Mouse (Mus musculus): ENCODE data around the gene Syvn1. TPM values are rescaled to one million over a fixed set of nuclear protein-coding genes. Genes with fewer than 3 reads are reported as not detected.
A peak's percentile ranks its signal among the peaks of the same experiment; 100 is the strongest.

Syvn1 gene
- total and polyA plus RNA-seq, 3 experiments = 14.3 to 55.0 TPM; not detected in 1

DNA sequence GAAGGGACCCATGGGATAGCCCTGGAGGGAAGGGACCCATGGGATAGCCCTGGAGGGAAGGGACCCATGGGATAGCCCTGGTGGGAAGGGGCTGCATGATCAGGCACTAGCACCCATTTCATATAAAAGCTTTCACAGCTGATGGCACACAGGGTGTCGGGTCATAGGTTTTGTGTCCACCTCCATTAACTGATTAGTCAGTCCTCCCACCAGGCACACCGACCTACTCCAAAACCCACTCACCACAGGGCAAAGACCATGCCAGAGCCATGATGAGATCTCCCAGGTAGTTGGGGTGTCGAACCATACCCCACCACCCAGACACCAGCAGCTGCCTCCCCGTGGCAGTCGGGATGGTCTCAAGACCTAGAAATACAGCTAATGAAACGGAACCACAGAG is 16.7 kb downstream of the Syvn1 start:
- peaks cover 0 to 17% of the 10 kb centered on the region in 2 experiments; a peak in 3 of 4 replicates for H3K4me1 ChIP-seq (ENCODE audit: control insufficient read depth in 1 of 2, insufficient read depth in 2 of 2, low read length in 2 of 2)
- H3K27ac ChIP-seq (ENCODE audit: control insufficient read depth, low read depth, low read length) = no peak overlapping the region
- no peak for TF ChIP-seq ZC3H11A (IDR thresholded peaks at IDR 0.05; ENCODE audit: low read depth, low read length)
- no peak for TF ChIP-seq BHLHE40 (IDR thresholded peaks at IDR 0.05; ENCODE audit: borderline replicate concordance, low read depth, low read length)
- no peak for DNase-seq (ENCODE audit: low read depth, low spot score)
- H3K36me3 ChIP-seq (ENCODE audit: control insufficient read depth in 1 of 2, insufficient read depth in 2 of 2, low read length in 2 of 2) = peaks cover 3 to 12% of the 10 kb centered on the region in 2 experiments; a peak in 3 of 4 replicates
- no peaks in the 10 kb centered on the region for H3K27me3 ChIP-seq (ENCODE audit: control insufficient read depth in 1 of 2, insufficient read depth in 2 of 2, low read length in 2 of 2)
- peaks cover 27% of the 10 kb centered on the region for H3K79me2 ChIP-seq (ENCODE audit: control insufficient read depth, insufficient read depth, low read length, poor library complexity)
- no peak overlapping the region for H3K4me3 ChIP-seq (ENCODE audit: control insufficient read depth in 1 of 2, insufficient read depth in 1 of 2, low read depth in 2 of 2, low read length in 2 of 2)
- H3K9ac ChIP-seq (ENCODE audit: control insufficient read depth, low read depth, low read length, poor library complexity, severe bottlenecking) = no peak overlapping the region
- H3K9me3 ChIP-seq (replicated peaks; ENCODE audit: insufficient read depth, low read length) = no peaks in the 10 kb centered on the region

DNA sequence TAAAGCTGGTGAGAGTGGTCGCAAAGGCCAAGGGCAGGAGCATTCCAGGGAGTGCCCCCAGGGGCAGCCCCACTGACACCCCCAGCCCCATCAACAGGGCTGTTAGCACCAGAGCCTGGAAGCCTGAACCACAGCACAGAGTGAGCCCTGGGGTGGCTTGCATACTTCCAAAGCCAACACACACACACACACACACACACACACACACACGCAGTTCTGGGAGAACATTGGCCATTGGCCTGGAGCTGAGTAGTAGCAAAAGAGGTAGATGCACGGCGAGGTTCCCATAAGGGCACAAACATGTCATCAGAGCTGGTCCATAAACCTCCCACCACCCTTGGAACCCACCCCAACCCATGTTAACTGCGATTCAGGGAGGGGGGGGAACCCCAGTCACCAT is 20.2 kb downstream of the Syvn1 start:
- H3K9me3 ChIP-seq (replicated peaks; ENCODE audit: insufficient read depth, low read length) = no peaks in the 10 kb centered on the region
- peak overlapping the region; percentile 40 to 49; a peak in 3 of 4 replicates for H3K4me3 ChIP-seq (ENCODE audit: control insufficient read depth in 1 of 2, insufficient read depth in 1 of 2, low read depth in 2 of 2, low read length in 2 of 2)
- peak overlapping the region; percentile 75 for H3K9ac ChIP-seq (ENCODE audit: control insufficient read depth, low read depth, low read length, poor library complexity, severe bottlenecking)
- H3K27ac ChIP-seq (ENCODE audit: control insufficient read depth, low read depth, low read length) = no peak overlapping the region
- H3K27me3 ChIP-seq (ENCODE audit: control insufficient read depth in 1 of 2, insufficient read depth in 2 of 2, low read length in 2 of 2) = no peaks in the 10 kb centered on the region
- peaks cover 12% of the 10 kb centered on the region for H3K79me2 ChIP-seq (ENCODE audit: control insufficient read depth, insufficient read depth, low read length, poor library complexity)
- DNase-seq (ENCODE audit: low read depth, low spot score) = no peak
- TF ChIP-seq ELF1 (IDR thresholded peaks at IDR 0.05; ENCODE audit: low read depth, low read length) (0 out of 2 replicates have a peak, but pooled peaks have one; percentile 18), BHLHE40 (IDR thresholded peaks at IDR 0.05; ENCODE audit: borderline replicate concordance, low read depth, low read length) (0 out of 2 replicates have a peak, but pooled peaks have one; percentile 9), GATA1 (IDR thresholded peaks at IDR 0.05; ENCODE audit: low read depth, low read length) (no peak), ZC3H11A (IDR thresholded peaks at IDR 0.05; ENCODE audit: low read depth, low read length) (no peak)
- H3K4me1 ChIP-seq (ENCODE audit: control insufficient read depth in 1 of 2, insufficient read depth in 2 of 2, low read length in 2 of 2) = peaks cover 0 to 13% of the 10 kb centered on the region in 2 experiments; a peak in 3 of 4 replicates
- H3K36me3 ChIP-seq (ENCODE audit: control insufficient read depth in 1 of 2, insufficient read depth in 2 of 2, low read length in 2 of 2) = peaks cover 0 to 6% of the 10 kb centered on the region in 2 experiments; a peak in 1 of 4 replicates

DNA sequence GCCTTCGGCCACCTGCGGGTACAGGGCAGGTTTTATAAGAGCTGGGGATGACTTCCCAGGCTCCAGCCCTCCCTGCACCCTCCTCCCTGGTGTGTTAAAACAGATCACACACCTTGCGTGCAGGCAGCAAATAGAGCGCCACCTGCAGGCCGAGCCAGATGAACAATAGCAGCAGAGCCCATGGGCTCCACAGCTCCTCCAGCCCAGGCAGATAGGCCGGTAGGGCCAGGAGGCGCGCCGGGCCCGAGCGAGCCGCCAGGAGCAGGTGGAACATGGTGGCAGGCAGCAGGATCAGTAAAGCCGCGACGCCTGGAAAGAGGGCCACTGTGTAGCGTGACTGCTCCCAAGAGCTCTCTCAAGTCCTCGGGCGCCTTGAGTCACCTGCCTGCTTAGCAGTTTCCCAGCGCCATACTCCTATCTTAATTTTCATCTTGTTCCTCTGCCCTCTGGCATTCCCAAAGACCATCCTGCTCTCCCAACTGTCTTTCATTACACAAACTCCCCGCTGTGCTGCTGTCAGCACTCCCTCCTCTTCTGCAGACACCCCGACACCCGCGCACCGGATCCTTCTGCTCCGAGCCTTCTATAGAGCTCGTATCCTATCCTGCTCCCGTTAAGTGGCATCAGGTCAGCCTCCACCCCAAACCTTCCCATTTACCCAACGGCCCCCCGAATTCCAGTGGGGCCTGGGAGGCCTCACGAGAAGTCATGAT is 20.8 kb downstream of the Syvn1 start:
- TF ChIP-seq CTCF (IDR thresholded peaks at IDR 0.05 in 2 of 3, conservative IDR thresholded peaks at IDR 0.05 in 1 of 3; ENCODE audit: control insufficient read depth in 1 of 3, insufficient read depth in 1 of 3, low read depth in 2 of 3, low read length in 3 of 3, poor library complexity in 1 of 3, severe bottlenecking in 1 of 3) (peak; percentile 75 to 95 (median 92)), RAD21 (IDR thresholded peaks at IDR 0.05; ENCODE audit: low read depth, low read length) (peak; percentile 28), NRF1 (IDR thresholded peaks at IDR 0.05; ENCODE audit: insufficient read depth, low read depth, low read length, poor library complexity, severe bottlenecking) (no peak), MAZ (IDR thresholded peaks at IDR 0.05; ENCODE audit: low read depth, low read length) (peak; percentile 46), SIN3A (IDR thresholded peaks at IDR 0.05; ENCODE audit: low read length) (peak; percentile 49), UBTF (IDR thresholded peaks at IDR 0.05; ENCODE audit: borderline replicate concordance, insufficient read depth, low read depth, low read length) (peak; percentile 45; the same call in 1 of the 2 replicates), HCFC1 (IDR thresholded peaks at IDR 0.05; ENCODE audit: low read depth, low read length) (peak; percentile 20), MYC (IDR thresholded peaks at IDR 0.05; ENCODE audit: low read depth, low read length) (peak; percentile 41; the same call in 1 of the 2 replicates), CHD2 (IDR thresholded peaks at IDR 0.05; ENCODE audit: low read length) (no peak), SMC3 (IDR thresholded peaks at IDR 0.05; ENCODE audit: low read depth, low read length) (peak; percentile 67)
- Histone ChIP-seq H3K4me3 (ENCODE audit: control insufficient read depth in 1 of 2, insufficient read depth in 1 of 2, low read depth in 2 of 2, low read length in 2 of 2) (peak overlapping the region; percentile 49 to 73), H3K79me2 (ENCODE audit: control insufficient read depth, insufficient read depth, low read length, poor library complexity) (peaks cover 6% of the 10 kb centered on the region), H3K27ac (ENCODE audit: control insufficient read depth, low read depth, low read length) (peak overlapping the region; percentile 15), H3K4me1 (ENCODE audit: control insufficient read depth in 1 of 2, insufficient read depth in 2 of 2, low read length in 2 of 2) (peaks cover 0 to 12% of the 10 kb centered on the region in 2 experiments; a peak in 3 of 4 replicates), H3K9ac (ENCODE audit: control insufficient read depth, low read depth, low read length, poor library complexity, severe bottlenecking) (peak overlapping the region; percentile 75), H3K27me3 (ENCODE audit: control insufficient read depth in 1 of 2, insufficient read depth in 2 of 2, low read length in 2 of 2) (no peaks in the 10 kb centered on the region), H3K36me3 (ENCODE audit: control insufficient read depth in 1 of 2, insufficient read depth in 2 of 2, low read length in 2 of 2) (peaks cover 0 to 6% of the 10 kb centered on the region in 2 experiments; a peak in 1 of 4 replicates), H3K9me3 (replicated peaks; ENCODE audit: insufficient read depth, low read length) (no peaks in the 10 kb centered on the region)
- peak; percentile 93 for DNase-seq (ENCODE audit: low read depth, low spot score)
